Mouse (Mus musculus) embryo, embryonic 10.5 days (tissue): ENCODE measurements around the gene Dedd2.
A peak's percentile ranks its signal among the peaks of the same experiment; 100 is the strongest.

Experiments
- DNase-seq: peaks from one replicate; pipeline ENCODE4 v3.0.0-alpha.2; 2015; ENCODE audit warnings: low spot score

Gene Dedd2

GRCm38 (mm10) chr7:25178787-25179605, 41.4 kb downstream of the Dedd2 start:
- DNase-seq = peak; percentile 59

GRCm38 (mm10) chr7:25178317-25178716, 42.1 kb downstream of the Dedd2 start:
- no peak for DNase-seq

GRCm38 (mm10) chr7:25174343-25174742, 46.1 kb downstream of the Dedd2 start:
- DNase-seq = peak; percentile 47

- DNase-seq = no peak
Measured at GRCm38 (mm10) chr7:25172669-25173068, 47.7 kb downstream of the Dedd2 start.

GRCm38 (mm10) chr7:25170583-25170982, 49.8 kb downstream of the Dedd2 start:
- no peak for DNase-seq

GRCm38 (mm10) chr7:25166106-25166505, 54.3 kb downstream of the Dedd2 start:
- no peak for DNase-seq

GRCm38 (mm10) chr7:25156158-25156648, 64.2 kb downstream of the Dedd2 start:
- no peak for DNase-seq

GRCm38 (mm10) chr7:25155469-25156157, 64.8 kb downstream of the Dedd2 start:
- DNase-seq = peak; percentile 34

- no peak for DNase-seq
Measured at GRCm38 (mm10) chr7:25154648-25155047, 65.8 kb downstream of the Dedd2 start.

- no peak for DNase-seq
Measured at GRCm38 (mm10) chr7:25153841-25154240, 66.6 kb downstream of the Dedd2 start.

- DNase-seq = peak; percentile 40
Measured at GRCm38 (mm10) chr7:25151916-25152556, 68.4 kb downstream of the Dedd2 start.

- peak; percentile 90 for DNase-seq
Measured at GRCm38 (mm10) chr7:25151009-25151408, 69.4 kb downstream of the Dedd2 start.

- peak; percentile 74 for DNase-seq
Measured at GRCm38 (mm10) chr7:25150151-25150663, 70.2 kb downstream of the Dedd2 start.
